19 mouse cellular contexts compared by ENCODE assay signal in genomic region chr10:88349800-88350199, GRCm38 (mm10). TPM values are rescaled to one million over a fixed set of nuclear protein-coding genes. Genes with fewer than 3 reads are reported as not detected.
DNase-seq lines count a peak whose midpoint lies in the region; ATAC-seq lines count a peak whose summit lies in the region.
"Had no signal": no experiment of that assay in that cellular context is flagged by ENCODE, and none has a peak within 500 bp of the region (broad histone marks: within the 10 kb centered on the region; RNA-seq: fewer than 3 reads in every experiment).

No protein-coding gene starts in this region.

- peaks cover 2% of the 10 kb centered on the region; the same call in 1 of the 2 replicates for H3K27me3 ChIP-seq in forebrain, embryonic 10.5 days (ENCODE audit: poor library complexity, severe bottlenecking)
- no peaks in the 10 kb centered on the region for H3K27me3 ChIP-seq in forebrain, embryonic 13.5 days
- H3K27me3 ChIP-seq: embryonic facial prominence, embryonic 15.5 days; liver, embryonic 13.5 days had no signal

- 0 out of 2 replicates have a peak overlapping the region, but pooled peaks have one; percentile 20 for H3K27ac ChIP-seq in forebrain, embryonic 10.5 days
- no peak overlapping the region for H3K27ac ChIP-seq in forebrain, embryonic 13.5 days
- H3K27ac ChIP-seq: embryonic facial prominence, embryonic 15.5 days; gastrocnemius, adult 2 months; heart, adult 2 months; hindbrain, embryonic 14.5 days; kidney, postnatal 0 days; liver, embryonic 13.5 days; midbrain, embryonic 12.5 days had no signal

- no peak overlapping the region for H3K9ac ChIP-seq in forebrain, embryonic 13.5 days
- H3K9ac ChIP-seq: embryonic facial prominence, embryonic 15.5 days; hindbrain, embryonic 14.5 days; liver, embryonic 13.5 days; midbrain, embryonic 12.5 days had no signal

- 11% methylated on average over 8 of the region's 8 CpGs for WGBS in forebrain, embryonic 10.5 days
- WGBS in forebrain, embryonic 13.5 days: 4% methylated on average over 8 of the region's 8 CpGs

- peaks cover 20% of the 10 kb centered on the region for H3K4me1 ChIP-seq in forebrain, embryonic 10.5 days
- no peaks in the 10 kb centered on the region for H3K4me1 ChIP-seq in forebrain, embryonic 13.5 days

- H3K4me2 ChIP-seq in forebrain, embryonic 13.5 days: no peak overlapping the region
- H3K4me2 ChIP-seq: embryonic facial prominence, embryonic 15.5 days; hindbrain, embryonic 14.5 days; liver, embryonic 13.5 days; midbrain, embryonic 12.5 days had no signal

- no peak for DNase-seq in forebrain, embryonic 10.5 days (ENCODE audit: extremely low spot score, low spot score)
- peak; percentile 92 for DNase-seq in ES-CJ7 (ENCODE audit: low read depth, low spot score)
- peak; percentile 86 for DNase-seq in lung, postnatal 25 days (ENCODE audit: low spot score)
- no peak for DNase-seq in layer of hippocampus, postnatal 36 days
- no peak for DNase-seq in gastrocnemius, postnatal 4 days (ENCODE audit: low spot score in 2 of 2)
- DNase-seq: adrenal gland, postnatal 14 days; cerebellum, postnatal 10 days; gastrocnemius, adult 2 months; heart, adult 2 months; liver, embryonic 13.5 days had no signal

- H3K36me3 ChIP-seq in forebrain, embryonic 10.5 days (replicated peaks): no peaks in the 10 kb centered on the region
- no peaks in the 10 kb centered on the region for H3K36me3 ChIP-seq in forebrain, embryonic 13.5 days (ENCODE audit: poor library complexity, severe bottlenecking)
- H3K36me3 ChIP-seq: embryonic facial prominence, embryonic 15.5 days; liver, embryonic 13.5 days; midbrain, embryonic 12.5 days had no signal

- no peak for ATAC-seq in forebrain, embryonic 13.5 days
- ATAC-seq in common myeloid progenitor, adult 5-6 weeks (replicated peaks; ENCODE audit: low read depth, poor library complexity, severe bottlenecking): peak; percentile 50
- ATAC-seq in cerebellum, adult (ENCODE audit: insufficient number of reproducible peaks, low FRiP score, low TSS enrichment): no peak
- ATAC-seq: forebrain, embryonic 16.5 days; intestine, embryonic 16.5 days had no signal

- no peak overlapping the region for H3K4me3 ChIP-seq in forebrain, embryonic 10.5 days
- no peak overlapping the region for H3K4me3 ChIP-seq in forebrain, embryonic 13.5 days
- H3K4me3 ChIP-seq: embryonic facial prominence, embryonic 15.5 days; gastrocnemius, adult 2 months; heart, adult 2 months; liver, embryonic 13.5 days; midbrain, embryonic 12.5 days had no signal

- H3K9me3 ChIP-seq in forebrain, embryonic 10.5 days: no peaks in the 10 kb centered on the region
- no peaks in the 10 kb centered on the region for H3K9me3 ChIP-seq in forebrain, embryonic 13.5 days (replicated peaks)
- H3K9me3 ChIP-seq: embryonic facial prominence, embryonic 15.5 days; liver, embryonic 13.5 days; midbrain, embryonic 12.5 days had no signal

RNA-seq across cellular contexts. Expression of gene Dram1, which starts 29.1 kb away (rescaled TPM):
- 0.36 and 0.38 TPM in 2 replicates for polyA plus RNA-seq in forebrain, embryonic 10.5 days (2016; fragmentation: Nextera tagmentation; extraction: Ambion mirVana)
- polyA plus RNA-seq in forebrain, embryonic 13.5 days (2015; fragmentation: Nextera tagmentation; extraction: Ambion mirVana): 0.19 and 0.39 TPM in 2 replicates
- total RNA-seq in common myeloid progenitor, adult 5-6 weeks (2017): 4.2 and 7.4 TPM in 2 replicates
- 1 to 10 TPM; 1.2 to 1.5 TPM for total RNA-seq in layer of hippocampus, postnatal 36 days (2021)
- 1 to 10 TPM; 4.2 to 4.9 TPM for total RNA-seq in gastrocnemius, postnatal 4 days (2021)

RNA-seq across cellular contexts. Expression of gene Gnptab, which starts 29.1 kb away (rescaled TPM):
- 8.3 and 9.0 TPM in 2 replicates for polyA plus RNA-seq in forebrain, embryonic 10.5 days (2016; fragmentation: Nextera tagmentation; extraction: Ambion mirVana)
- 9.8 and 10.3 TPM in 2 replicates for polyA plus RNA-seq in forebrain, embryonic 13.5 days (2015; fragmentation: Nextera tagmentation; extraction: Ambion mirVana)
- total RNA-seq in common myeloid progenitor, adult 5-6 weeks (2017): 53.2 and 68.3 TPM in 2 replicates
- 10 to 100 TPM; 71.5 to 80.8 TPM for total RNA-seq in layer of hippocampus, postnatal 36 days (2021)
- 10 to 100 TPM; 14.7 to 14.9 TPM for total RNA-seq in gastrocnemius, postnatal 4 days (2021)

Comparison
In these comparisons a context has a peak if more than half of its experiments do, and no peak if none do; other contexts are left out.
1. DNase-seq: peak in ES-CJ7 (single experiment) and lung, postnatal 25 days (single experiment); none in forebrain, embryonic 10.5 days (single experiment), layer of hippocampus, postnatal 36 days (0 of 2) and gastrocnemius, postnatal 4 days (0 of 2).